Mouse (Mus musculus) CD4-positive helper T cell, adult 2 months (primary cell): ENCODE measurements around the gene Mospd2.

Experiments used
- DNase-seq: peaks from one replicate; pipeline ENCODE4 v3.0.0-alpha.2; 2012; ENCODE audit warnings: low read depth, missing footprints, low spot score

The Mospd2 gene

GRCm38 (mm10) chrX:164980193-164980775 is at the start of gene Mospd2, which contains the start of gene Fancb:
TSS of gene Mospd2 (minus strand) at chrX:164980375.
TSS of gene Fancb (plus strand) at chrX:164980592.
- DNase-seq, result peak; percentile 91

GRCm38 (mm10) chrX:165004779-165005324 is 24.7 kb upstream of the Mospd2 start, which contains the start of gene Gm17604:
TSS of gene Gm17604 (minus strand) at chrX:165004829.
- DNase-seq, result no peak

- DNase-seq, result no peak
Observed at GRCm38 (mm10) chrX:165003141-165003540, 23.0 kb upstream of the Mospd2 start.

- no peak for DNase-seq
Observed at GRCm38 (mm10) chrX:164978866-164979265, 1.3 kb downstream of the Mospd2 start.

- no peak for DNase-seq
Observed at GRCm38 (mm10) chrX:164971206-164971605, 9.0 kb downstream of the Mospd2 start.

- no peak for DNase-seq
Observed at GRCm38 (mm10) chrX:164965750-164966448, 14.3 kb downstream of the Mospd2 start.

GRCm38 (mm10) chrX:164952601-164953375 is 27.4 kb downstream of the Mospd2 start:
- DNase-seq, result no peak

- DNase-seq, result no peak
Observed at GRCm38 (mm10) chrX:164951858-164952576, 28.2 kb downstream of the Mospd2 start.

- DNase-seq, result no peak
Observed at GRCm38 (mm10) chrX:164941540-164941939, 38.6 kb downstream of the Mospd2 start.

GRCm38 (mm10) chrX:164912993-164913392 is 67.2 kb downstream of the Mospd2 start:
- no peak for DNase-seq

GRCm38 (mm10) chrX:164912186-164912585 is 68.0 kb downstream of the Mospd2 start:
- no peak for DNase-seq

GRCm38 (mm10) chrX:164901847-164902246 is 78.3 kb downstream of the Mospd2 start:
- DNase-seq, result no peak

GRCm38 (mm10) chrX:164899805-164900204 is 80.4 kb downstream of the Mospd2 start:
- no peak for DNase-seq

- DNase-seq, result no peak
Observed at GRCm38 (mm10) chrX:164886260-164886659, 93.9 kb downstream of the Mospd2 start.
